Mouse (Mus musculus): ENCODE measurements around the gene Cfap99.

DNA sequence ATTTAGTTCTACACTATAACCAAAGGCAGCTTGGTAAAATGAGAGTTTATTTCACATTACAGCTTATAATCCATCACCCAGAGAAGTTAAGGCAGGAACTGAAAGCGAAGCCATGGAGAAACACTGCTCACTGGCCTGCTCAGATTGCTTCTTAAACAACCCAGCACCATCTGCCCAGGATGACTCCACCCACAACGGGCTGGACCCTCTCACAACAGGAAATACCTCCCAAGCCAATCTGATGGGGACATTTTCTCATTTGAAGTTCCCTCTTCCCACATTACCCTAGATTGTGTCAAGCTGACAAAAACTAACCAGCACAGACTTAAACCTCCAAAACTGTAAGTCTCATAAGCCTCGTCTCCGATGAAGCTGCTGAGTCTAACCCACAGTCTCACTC, 10.3 kb upstream of the Cfap99 start:
- TF ChIP-seq POLR2A (IDR thresholded peaks at IDR 0.05; ENCODE audit: low read depth, low read length) (no peak), CTCF (conservative IDR thresholded peaks at IDR 0.05; ENCODE audit: insufficient read depth, insufficient read length, low read depth, low read length) (no peak)

All from kidney, adult 2 months (tissue).